Mouse (Mus musculus) midbrain, embryonic 15.5 days (tissue): ENCODE data around the gene Col8a1. TPM values are rescaled to one million over a fixed set of nuclear protein-coding genes. Genes with fewer than 3 reads are reported as not detected.

ENCODE experiments used
- ATAC-seq: fragments of 200-750 bp; cut with Nextera tagmentation; replicated peaks from 2 replicates; pipeline ENCODE4 v1.8.0; 2017; ENCODE audit warnings: moderate TSS enrichment
- H3K27ac ChIP-seq: fragments of 300-500 bp; sonication (generic); 2 replicates; pipeline ENCODE4 v1.5.1; 2015; ENCODE audit warnings: mild to moderate bottlenecking, inconsistent platforms
- H3K27me3 ChIP-seq: fragments of 300-500 bp; sonication (generic); replicated peaks from 2 replicates; pipeline ENCODE4 v1.6.1; 2015; ENCODE audit warnings: inconsistent platforms
- H3K36me3 ChIP-seq: fragments of 300-500 bp; sonication (generic); replicated peaks from 2 replicates; pipeline ENCODE4 v1.6.1; 2015; ENCODE audit warnings: inconsistent platforms
- H3K4me1 ChIP-seq: fragments of 300-500 bp; sonication (generic); 2 replicates; pipeline ENCODE4 v1.6.1; 2015; ENCODE audit warnings: inconsistent platforms
- H3K4me2 ChIP-seq: fragments of 300-500 bp; sonication (generic); 2 replicates; pipeline ENCODE4 v1.6.1; 2015; ENCODE audit warnings: inconsistent platforms, mild to moderate bottlenecking, moderate library complexity
- H3K4me3 ChIP-seq: fragments of 300-500 bp; sonication (generic); 2 replicates; pipeline ENCODE4 v1.5.1; 2015; ENCODE audit warnings: mild to moderate bottlenecking, inconsistent platforms
- H3K9ac ChIP-seq: fragments of 300-500 bp; sonication (generic); 2 replicates; pipeline ENCODE4 v1.6.1; 2015; ENCODE audit warnings: mild to moderate bottlenecking, inconsistent platforms
- H3K9me3 ChIP-seq: fragments of 300-500 bp; sonication (generic); 2 replicates; pipeline ENCODE4 v1.6.1; 2016; ENCODE audit warnings: inconsistent platforms
- WGBS: fragments of 180-500 bp; shearing (Covaris S2); methylation state at CpG from one replicate; pipeline ENCODE4 v1.1.7; 2015; ENCODE audit warnings: mixed read lengths; 5-methylcytosine and 5-hydroxymethylcytosine counted together
- polyA plus RNA-seq: library from polyadenylated mRNA; unstranded; fragments of >200 nt; fragmentation: Nextera tagmentation; extraction: Ambion mirVana; gene quantifications from 2 replicates; pipeline ENCODE4 v1.2.1, GENCODE M21; 2015

Col8a1 gene
- polyA plus RNA-seq, 1 experiment from 2014 or later = 4.0 TPM

- Histone ChIP-seq H3K4me2 (no peak overlapping the region), H3K4me3 (no peak overlapping the region), H3K27me3 (no peaks in the 10 kb centered on the region), H3K36me3 (no peaks in the 10 kb centered on the region), H3K4me1 (no peaks in the 10 kb centered on the region), H3K9ac (no peak overlapping the region), H3K27ac (no peak overlapping the region), H3K9me3 (no peaks in the 10 kb centered on the region)
- 74% methylated on average over 7 of the region's 7 CpGs for WGBS
- no peak for ATAC-seq
Observed at GRCm38 (mm10) chr16:57580041-57580440, 174.5 kb downstream of the Col8a1 start.

DNA sequence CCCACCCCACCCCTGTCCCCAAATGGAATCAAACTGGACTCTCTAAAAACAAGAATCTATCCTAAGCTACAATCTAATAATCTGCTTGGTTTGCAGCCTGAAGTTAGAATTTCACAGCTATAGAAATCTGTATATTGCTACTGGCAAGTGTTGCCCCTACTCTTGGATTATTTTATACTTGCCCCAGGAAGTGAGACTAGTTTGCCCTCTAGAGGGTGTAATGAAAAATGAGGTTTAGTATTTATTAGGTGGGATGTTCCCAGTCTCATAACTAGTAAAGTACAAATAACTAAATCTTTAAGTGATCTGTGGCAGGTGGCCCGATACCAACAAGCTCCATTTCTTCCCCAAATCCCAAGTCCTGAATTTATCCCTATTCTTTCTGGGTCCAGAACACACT is 177.0 kb downstream of the Col8a1 start:
- no peak for ATAC-seq
- H3K27me3 ChIP-seq = no peaks in the 10 kb centered on the region
- no peak overlapping the region for H3K4me3 ChIP-seq
- H3K4me2 ChIP-seq = no peak overlapping the region
- H3K36me3 ChIP-seq = no peaks in the 10 kb centered on the region
- WGBS = 89% methylated on average over 1 of the region's 1 CpGs
- H3K9me3 ChIP-seq = no peaks in the 10 kb centered on the region
- H3K27ac ChIP-seq = no peak overlapping the region
- no peak overlapping the region for H3K9ac ChIP-seq
- no peaks in the 10 kb centered on the region for H3K4me1 ChIP-seq

DNA sequence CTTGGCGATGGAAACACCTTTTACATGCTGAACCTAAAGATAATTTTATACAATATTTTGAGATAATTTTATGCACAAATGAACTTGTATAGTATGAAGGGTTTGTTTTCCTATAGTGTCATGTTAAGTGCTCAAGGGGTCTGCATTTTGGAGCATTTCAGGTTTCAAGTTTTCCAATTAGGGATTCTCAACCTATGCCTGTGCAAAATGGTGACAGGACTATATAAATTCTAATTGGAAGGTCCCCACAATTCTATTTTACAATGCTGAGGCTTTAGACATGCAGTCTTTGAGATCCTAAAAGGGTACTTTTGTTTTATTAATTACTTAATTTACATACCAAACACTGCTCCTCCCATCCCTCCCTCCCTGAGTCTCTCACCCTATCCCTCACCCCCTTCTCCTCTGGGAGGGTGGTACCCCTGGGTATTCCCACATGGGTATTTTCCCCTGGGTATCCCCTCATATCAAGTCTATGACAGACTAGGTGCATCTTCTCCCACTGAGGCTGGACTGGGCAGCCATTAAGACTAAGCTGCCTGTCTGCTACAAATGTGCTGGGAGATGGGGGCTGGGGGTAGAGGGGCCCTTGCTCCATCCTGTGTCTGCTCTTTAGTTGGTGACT is 178.7 kb downstream of the Col8a1 start:
- no peak for ATAC-seq
- Histone ChIP-seq H3K4me3 (no peak overlapping the region), H3K4me1 (no peaks in the 10 kb centered on the region), H3K4me2 (no peak overlapping the region), H3K27me3 (no peaks in the 10 kb centered on the region), H3K36me3 (no peaks in the 10 kb centered on the region), H3K9ac (no peak overlapping the region), H3K9me3 (no peaks in the 10 kb centered on the region), H3K27ac (no peak overlapping the region)
- 97% methylated on average over 1 of the region's 1 CpGs for WGBS

Other genes starting within 250 kb of the Col8a1 start
- gene Cmss1, start 147.9 kb downstream of the Col8a1 start, polyA plus RNA-seq = 35.0 and 36.4 TPM in 2 replicates